Mouse (Mus musculus): ENCODE results near the gene Myh10. TPM values are rescaled to one million over a fixed set of nuclear protein-coding genes. Genes with fewer than 3 reads are reported as not detected.

Myh10 gene
- total and polyA plus RNA-seq, 3 experiments = 0.38 to 2.7 (median 0.62) TPM

- Histone ChIP-seq H3K4me3 (replicated peaks in 1 of 3; ENCODE audit: low read depth in 2 of 3, low read length in 2 of 3, poor library complexity in 1 of 3) (no peak overlapping the region), H3K27ac (ENCODE audit: insufficient read depth, low read depth) (no peak overlapping the region), H3K4me1 (ENCODE audit: control insufficient read depth in 1 of 2, insufficient read depth in 2 of 2) (peaks cover 9 to 24% of the 10 kb centered on the region in 2 experiments; a peak in 3 of 4 replicates), H3K79me2 (replicated peaks; ENCODE audit: control insufficient read depth, extremely low read depth, insufficient read depth, poor library complexity, severe bottlenecking) (no peaks in the 10 kb centered on the region), H3K36me3 (replicated peaks in 1 of 2; ENCODE audit: control insufficient read depth in 1 of 2, insufficient read depth in 1 of 2, low read length in 1 of 2) (no peaks in the 10 kb centered on the region), H3K4me2 (ENCODE audit: insufficient read depth, low read depth, poor library complexity, severe bottlenecking) (no peak overlapping the region), H3K9me3 (replicated peaks; ENCODE audit: low read length) (no peaks in the 10 kb centered on the region), H3K9ac (ENCODE audit: insufficient read depth, low read depth) (no peak overlapping the region), H3K27me3 (replicated peaks) (no peaks in the 10 kb centered on the region)
- dilution Hi-C loops (cut with MboI; ENCODE audit: extremely low pct_ligation_motif_present, extremely low pct_unique_long_range_greater_than_20kb, low sequenced_read_pairs) (no loop called here), in situ Hi-C loops (cut with MboI; ENCODE audit: low pct_ligation_motif_present, low pct_unique_long_range_greater_than_20kb, low sequenced_read_pairs) (loop anchor here (5.0 to 10.0 kb wide), 2 partner anchors 38 to 131 kb away; partner anchors contain the start of gene Ndel1)
- TF ChIP-seq CHD1 (IDR thresholded peaks at IDR 0.05; ENCODE audit: low read depth, low read length) = no peak
- TF ChIP-seq PAX5 (IDR thresholded peaks at IDR 0.05; ENCODE audit: low read length) = no peak
- no peak for DNase-seq (ENCODE audit: extremely low read depth)
These were observed 52.8 kb downstream of the Myh10 start for GRCm38 (mm10) chr11:68744150-68744549.

DNA sequence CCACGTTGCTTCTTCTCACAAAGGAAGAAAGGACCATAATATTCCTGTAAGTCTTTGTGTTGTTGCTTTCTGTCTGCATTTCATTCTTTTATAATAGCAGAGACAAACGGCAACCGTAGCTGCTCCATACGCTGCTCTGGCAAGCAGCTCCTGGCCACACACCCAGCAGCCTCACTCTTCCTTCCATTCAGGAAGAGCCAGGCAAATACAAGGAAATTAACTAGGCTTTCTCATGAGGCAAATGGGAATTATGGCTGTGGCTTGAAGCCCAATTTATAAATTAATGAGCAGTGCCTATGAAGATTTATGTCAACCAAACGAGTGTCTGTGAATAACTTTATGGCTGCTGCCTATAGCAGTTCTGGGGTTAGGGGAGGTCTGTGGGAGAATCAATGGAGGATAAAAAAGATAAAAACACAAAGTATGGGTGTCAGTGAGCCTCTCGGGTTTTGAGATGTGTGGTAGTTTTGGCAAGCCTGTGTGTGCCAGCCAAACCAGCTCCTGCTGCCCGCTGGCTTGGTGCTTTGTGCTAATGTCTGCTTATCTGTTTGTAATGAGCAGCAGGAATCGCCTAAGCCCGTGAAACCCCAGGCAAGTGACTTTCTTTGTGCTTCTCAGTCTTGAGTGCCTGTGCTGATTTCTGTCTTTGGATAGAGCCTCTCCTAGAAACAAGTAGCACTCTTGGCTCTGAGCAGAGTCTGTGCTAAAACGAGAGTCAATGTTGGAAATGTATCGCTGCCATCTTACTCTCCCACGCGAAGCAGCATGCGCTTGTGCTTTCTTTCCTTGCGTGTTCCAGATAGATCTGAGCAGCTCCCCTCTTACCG lies 54.2 kb downstream of the Myh10 start:
- Histone ChIP-seq H3K27me3 (replicated peaks) (no peaks in the 10 kb centered on the region), H3K9me3 (replicated peaks; ENCODE audit: low read length) (no peaks in the 10 kb centered on the region), H3K79me2 (replicated peaks; ENCODE audit: control insufficient read depth, extremely low read depth, insufficient read depth, poor library complexity, severe bottlenecking) (no peaks in the 10 kb centered on the region), H3K4me3 (replicated peaks in 1 of 3; ENCODE audit: low read depth in 2 of 3, low read length in 2 of 3, poor library complexity in 1 of 3) (no peak overlapping the region), H3K27ac (ENCODE audit: insufficient read depth, low read depth) (no peak overlapping the region), H3K4me1 (ENCODE audit: control insufficient read depth in 1 of 2, insufficient read depth in 2 of 2) (peaks cover 7 to 24% of the 10 kb centered on the region in 2 experiments; a peak in 2 of 4 replicates), H3K36me3 (replicated peaks in 1 of 2; ENCODE audit: control insufficient read depth in 1 of 2, insufficient read depth in 1 of 2, low read length in 1 of 2) (no peaks in the 10 kb centered on the region), H3K9ac (ENCODE audit: insufficient read depth, low read depth) (no peak overlapping the region), H3K4me2 (ENCODE audit: insufficient read depth, low read depth, poor library complexity, severe bottlenecking) (peak overlapping the region; percentile 64; the same call in 1 of the 2 replicates)
- no peak for TF ChIP-seq ZNF384 (IDR thresholded peaks at IDR 0.05; ENCODE audit: low read depth, low read length)
- no peak for TF ChIP-seq HCFC1 (IDR thresholded peaks at IDR 0.05; ENCODE audit: low read depth, low read length)
- no peak for TF ChIP-seq IRF4 (IDR thresholded peaks at IDR 0.05; ENCODE audit: low read depth, low read length)
- no peak for TF ChIP-seq PAX5 (IDR thresholded peaks at IDR 0.05; ENCODE audit: low read length)
- TF ChIP-seq ELF1 (IDR thresholded peaks at IDR 0.05; ENCODE audit: low read depth, low read length) = no peak
- TF ChIP-seq CHD2 (IDR thresholded peaks at IDR 0.05; ENCODE audit: low read length) = no peak
- no peak for TF ChIP-seq EP300 (IDR thresholded peaks at IDR 0.05; ENCODE audit: low read length)
- TF ChIP-seq POLR2A (IDR thresholded peaks at IDR 0.05; ENCODE audit: low read depth, low read length) = no peak
- dilution Hi-C loops (cut with MboI; ENCODE audit: extremely low pct_ligation_motif_present, extremely low pct_unique_long_range_greater_than_20kb, low sequenced_read_pairs) = no loop called here
- in situ Hi-C loops (cut with MboI; ENCODE audit: low pct_ligation_motif_present, low pct_unique_long_range_greater_than_20kb, low sequenced_read_pairs) = loop anchor here (10.0 kb wide), 1 partner anchor 129 kb away; the partner anchor contains the start of gene Ndel1
- no peak for DNase-seq (ENCODE audit: extremely low read depth)

DNA sequence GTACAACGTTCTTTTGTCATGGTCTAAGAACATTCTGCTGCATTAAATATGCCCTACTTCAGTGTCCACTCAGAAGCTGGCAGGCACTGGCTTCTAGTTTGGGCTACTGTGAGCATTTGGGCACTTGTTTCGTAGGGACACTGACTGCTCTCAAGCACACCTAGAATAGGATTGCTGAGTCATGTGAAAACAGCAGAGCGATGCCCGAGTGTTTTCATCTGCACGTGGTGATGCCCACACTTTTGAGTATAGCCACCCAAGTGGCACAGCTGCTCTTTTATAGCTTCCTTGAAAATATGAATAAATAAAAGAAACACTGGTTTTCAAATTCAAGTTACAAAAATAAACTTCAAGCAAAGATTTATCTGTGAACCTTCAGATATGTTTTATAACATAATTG lies 56.8 kb downstream of the Myh10 start:
- H3K27me3 ChIP-seq (replicated peaks) = no peaks in the 10 kb centered on the region
- no peaks in the 10 kb centered on the region for H3K36me3 ChIP-seq (replicated peaks in 1 of 2; ENCODE audit: control insufficient read depth in 1 of 2, insufficient read depth in 1 of 2, low read length in 1 of 2)
- no peaks in the 10 kb centered on the region for H3K79me2 ChIP-seq (replicated peaks; ENCODE audit: control insufficient read depth, extremely low read depth, insufficient read depth, poor library complexity, severe bottlenecking)
- dilution Hi-C loops (cut with MboI; ENCODE audit: extremely low pct_ligation_motif_present, extremely low pct_unique_long_range_greater_than_20kb, low sequenced_read_pairs) (no loop called here), in situ Hi-C loops (cut with MboI; ENCODE audit: low pct_ligation_motif_present, low pct_unique_long_range_greater_than_20kb, low sequenced_read_pairs) (loop anchor here (10.0 kb wide), 1 partner anchor 127 kb away; the partner anchor contains the start of gene Ndel1)
- no peak overlapping the region for H3K4me3 ChIP-seq (replicated peaks in 1 of 3; ENCODE audit: low read depth in 2 of 3, low read length in 2 of 3, poor library complexity in 1 of 3)
- no peak overlapping the region for H3K27ac ChIP-seq (ENCODE audit: insufficient read depth, low read depth)
- no peak for TF ChIP-seq NRF1 (IDR thresholded peaks at IDR 0.05; ENCODE audit: low read depth, low read length)
- peak; percentile 36; the same call in 1 of the 2 replicates for TF ChIP-seq MAFK (IDR thresholded peaks at IDR 0.05; ENCODE audit: insufficient replicate concordance, low read length)
- TF ChIP-seq BHLHE40 (IDR thresholded peaks at IDR 0.05; ENCODE audit: low read depth, low read length) = 0 out of 2 replicates have a peak, but pooled peaks have one; percentile 9
- H3K4me2 ChIP-seq (ENCODE audit: insufficient read depth, low read depth, poor library complexity, severe bottlenecking) = no peak overlapping the region
- H3K4me1 ChIP-seq (ENCODE audit: control insufficient read depth in 1 of 2, insufficient read depth in 2 of 2) = peaks cover 7 to 30% of the 10 kb centered on the region in 2 experiments; a peak in 2 of 4 replicates
- H3K9ac ChIP-seq (ENCODE audit: insufficient read depth, low read depth) = no peak overlapping the region
- H3K9me3 ChIP-seq (replicated peaks; ENCODE audit: low read length) = no peaks in the 10 kb centered on the region
- no peak for DNase-seq (ENCODE audit: extremely low read depth)
